Mouse (Mus musculus): Measurements from ENCODE around the gene Prdm13. TPM values are rescaled to one million over a fixed set of nuclear protein-coding genes. Genes with fewer than 3 reads are reported as not detected.
A peak's percentile ranks its signal among the peaks of the same experiment; 100 is the strongest.

Prdm13 gene
- polyA plus RNA-seq (2016; fragmentation: Nextera tagmentation; extraction: Ambion mirVana), result 0.52 TPM in 1 of 2 replicates, not detected in the other

- Histone ChIP-seq H3K36me3 (replicated peaks) (no peaks in the 10 kb centered on the region), H3K27me3 (replicated peaks; ENCODE audit: low read depth, poor library complexity, severe bottlenecking) (peaks cover 100% of the 10 kb centered on the region), H3K9me3 (no peaks in the 10 kb centered on the region), H3K27ac (replicated peaks) (no peak within 1 kb of the TSS), H3K4me1 (peaks cover 13% of the 10 kb centered on the region), H3K4me3 (peak within 1 kb of the TSS; percentile 35)
- under 1% methylated on average over 38 of the region's 38 CpGs for WGBS
- DNase-seq (ENCODE audit: low spot score), result peak; percentile 54
These were observed at the start of gene Prdm13 for GRCm38 (mm10) chr4:21685595-21686091. Gene Prdm13 (minus strand): TSS chr4:21685963.

GRCm38 (mm10) chr4:21727615-21728165 lies 41.9 kb upstream of the Prdm13 start, which contains the start of gene Ccnc:
Gene Ccnc (plus strand): TSS chr4:21727701.
- DNase-seq (ENCODE audit: low spot score), result peak; percentile 94
- Histone ChIP-seq H3K36me3 (replicated peaks) (peaks cover 5% of the 10 kb centered on the region), H3K27ac (replicated peaks) (peak within 1 kb of the TSS; percentile 90), H3K27me3 (replicated peaks; ENCODE audit: low read depth, poor library complexity, severe bottlenecking) (no peaks in the 10 kb centered on the region), H3K9me3 (no peaks in the 10 kb centered on the region), H3K4me1 (peaks cover 10% of the 10 kb centered on the region), H3K4me3 (peak within 1 kb of the TSS; percentile 89)
- under 1% methylated on average over 37 of the region's 37 CpGs for WGBS

- H3K9me3 ChIP-seq, result no peaks in the 10 kb centered on the region
- H3K4me1 ChIP-seq, result peaks cover 10% of the 10 kb centered on the region
- H3K27me3 ChIP-seq (replicated peaks; ENCODE audit: low read depth, poor library complexity, severe bottlenecking), result no peaks in the 10 kb centered on the region
- peak overlapping the region; percentile 90 for H3K27ac ChIP-seq (replicated peaks)
- WGBS, result 2% methylated on average over 22 of the region's 22 CpGs
- peak; percentile 38 for DNase-seq (ENCODE audit: low spot score)
- H3K36me3 ChIP-seq (replicated peaks), result peaks cover 3% of the 10 kb centered on the region
- H3K4me3 ChIP-seq, result peak overlapping the region; percentile 89
These were observed 41.3 kb upstream of the Prdm13 start for GRCm38 (mm10) chr4:21726912-21727614.

DNA sequence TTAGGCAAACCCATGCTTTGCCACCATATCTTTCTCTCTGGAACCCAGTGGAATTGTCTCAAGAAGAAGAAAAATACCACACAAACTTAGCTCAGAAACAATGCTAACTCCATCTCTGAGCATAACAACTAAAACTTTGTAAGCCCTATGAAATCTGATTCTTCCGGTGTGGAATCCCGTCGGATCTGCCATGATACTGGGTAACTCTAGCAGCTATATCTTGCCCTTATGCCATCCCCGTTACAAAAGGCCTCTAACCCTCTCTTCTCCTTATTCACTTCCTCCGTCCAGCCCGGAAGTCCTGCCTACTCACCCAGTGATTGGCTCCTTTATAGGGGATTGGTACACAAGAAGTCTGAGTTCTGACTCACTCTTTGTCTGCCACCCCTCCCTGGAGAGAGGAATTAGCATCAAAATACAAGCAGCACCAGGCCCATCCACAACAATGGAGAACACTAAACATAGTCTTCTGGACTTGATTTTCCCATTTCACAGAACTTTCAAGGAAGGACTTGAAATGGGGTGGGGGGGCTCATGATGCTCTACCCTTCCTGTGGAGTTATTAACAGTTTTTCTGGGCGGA lies 37.1 kb upstream of the Prdm13 start:
- no peaks in the 10 kb centered on the region for H3K36me3 ChIP-seq (replicated peaks)
- H3K4me1 ChIP-seq, result no peaks in the 10 kb centered on the region
- 46% methylated on average over 7 of the region's 7 CpGs for WGBS
- H3K27ac ChIP-seq (replicated peaks), result no peak overlapping the region
- no peak overlapping the region for H3K4me3 ChIP-seq
- DNase-seq (ENCODE audit: low spot score), result no peak
- H3K9me3 ChIP-seq, result no peaks in the 10 kb centered on the region
- H3K27me3 ChIP-seq (replicated peaks; ENCODE audit: low read depth, poor library complexity, severe bottlenecking), result no peaks in the 10 kb centered on the region; the same call in 1 of the 2 replicates

DNA sequence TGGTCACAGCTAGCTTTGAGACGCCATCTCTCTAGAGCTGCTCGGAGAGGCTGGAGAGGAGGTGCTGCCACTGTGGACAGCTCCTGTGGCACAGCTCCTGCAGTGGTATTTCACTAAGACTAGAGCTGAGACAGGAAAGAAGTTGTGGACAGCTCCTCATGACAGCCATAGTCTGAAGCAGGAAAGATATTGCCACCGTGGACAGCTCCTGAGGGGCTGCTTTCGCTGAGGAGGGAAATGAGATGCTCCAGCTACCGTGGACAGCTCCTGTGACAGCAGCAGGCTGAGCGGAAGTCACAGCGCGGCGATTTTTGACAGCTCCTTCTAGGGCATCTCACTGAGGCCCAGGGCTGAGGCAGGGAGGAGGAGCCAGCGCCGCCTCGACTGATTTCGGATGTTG lies 26.4 kb upstream of the Prdm13 start:
- 7% methylated on average over 13 of the region's 13 CpGs for WGBS
- H3K27me3 ChIP-seq (replicated peaks; ENCODE audit: low read depth, poor library complexity, severe bottlenecking), result no peaks in the 10 kb centered on the region
- peak overlapping the region; percentile 13; the same call in 1 of the 2 replicates for H3K4me3 ChIP-seq
- no peaks in the 10 kb centered on the region for H3K36me3 ChIP-seq (replicated peaks)
- H3K27ac ChIP-seq (replicated peaks), result no peak overlapping the region
- no peaks in the 10 kb centered on the region for H3K4me1 ChIP-seq
- no peaks in the 10 kb centered on the region for H3K9me3 ChIP-seq
- peak; percentile 91 for DNase-seq (ENCODE audit: low spot score)

- H3K27me3 ChIP-seq (replicated peaks; ENCODE audit: low read depth, poor library complexity, severe bottlenecking), result no peaks in the 10 kb centered on the region
- H3K4me3 ChIP-seq, result no peak overlapping the region
- no peak overlapping the region for H3K27ac ChIP-seq (replicated peaks)
- no peaks in the 10 kb centered on the region for H3K36me3 ChIP-seq (replicated peaks)
- 62% methylated on average over 1 of the region's 1 CpGs for WGBS
- DNase-seq (ENCODE audit: low spot score), result no peak
- H3K4me1 ChIP-seq, result no peaks in the 10 kb centered on the region
- no peaks in the 10 kb centered on the region for H3K9me3 ChIP-seq
These were observed 19.3 kb upstream of the Prdm13 start for GRCm38 (mm10) chr4:21705046-21705445.

DNA sequence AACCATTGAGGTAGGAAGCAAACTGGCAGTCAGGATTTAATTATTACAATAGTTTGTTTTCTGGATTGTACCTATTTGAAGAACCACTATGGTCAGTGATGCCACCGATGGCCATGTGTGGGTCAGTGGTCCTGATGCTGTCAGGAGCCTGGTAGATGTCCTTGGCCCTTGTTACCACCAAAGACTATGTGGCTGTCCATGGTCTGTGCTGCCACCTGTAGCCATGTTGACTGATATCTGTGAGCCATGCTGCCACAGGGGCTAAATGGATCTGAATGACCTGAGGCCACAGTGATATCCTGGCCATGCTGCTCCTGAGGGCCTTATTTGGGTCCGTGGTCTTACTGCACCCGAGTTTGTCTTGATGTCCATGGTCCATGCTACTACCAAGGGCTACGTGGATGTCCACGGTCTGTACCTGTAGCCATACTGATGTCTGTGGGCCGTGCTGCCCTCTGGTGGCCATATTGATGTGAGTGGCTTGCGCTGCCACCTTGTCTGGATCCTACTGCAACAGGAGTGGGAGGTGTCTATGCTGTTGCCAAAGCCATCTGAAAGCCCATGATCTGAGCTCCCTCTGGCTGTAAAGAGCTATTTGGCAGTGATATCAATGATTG lies 10.0 kb upstream of the Prdm13 start:
- H3K4me1 ChIP-seq, result no peaks in the 10 kb centered on the region
- no peaks in the 10 kb centered on the region for H3K9me3 ChIP-seq
- peaks cover 41% of the 10 kb centered on the region for H3K27me3 ChIP-seq (replicated peaks; ENCODE audit: low read depth, poor library complexity, severe bottlenecking)
- DNase-seq (ENCODE audit: low spot score), result peak; percentile 55
- 40% methylated on average over 7 of the region's 7 CpGs for WGBS
- no peak overlapping the region for H3K27ac ChIP-seq (replicated peaks)
- H3K36me3 ChIP-seq (replicated peaks), result no peaks in the 10 kb centered on the region
- H3K4me3 ChIP-seq, result no peak overlapping the region

- H3K27me3 ChIP-seq (replicated peaks; ENCODE audit: low read depth, poor library complexity, severe bottlenecking), result peaks cover 95% of the 10 kb centered on the region
- no peaks in the 10 kb centered on the region for H3K9me3 ChIP-seq
- no peaks in the 10 kb centered on the region for H3K36me3 ChIP-seq (replicated peaks)
- peak; percentile 17 for DNase-seq (ENCODE audit: low spot score)
- WGBS, result 10% methylated on average over 7 of the region's 7 CpGs
- H3K27ac ChIP-seq (replicated peaks), result no peak overlapping the region
- H3K4me3 ChIP-seq, result no peak overlapping the region
- peaks cover 13% of the 10 kb centered on the region for H3K4me1 ChIP-seq
These were observed 4.5 kb upstream of the Prdm13 start for GRCm38 (mm10) chr4:21690221-21690620.

GRCm38 (mm10) chr4:21689492-21689941 lies 3.8 kb upstream of the Prdm13 start:
- peak; percentile 46 for DNase-seq (ENCODE audit: low spot score)
- H3K4me3 ChIP-seq, result no peak overlapping the region
- no peaks in the 10 kb centered on the region for H3K9me3 ChIP-seq
- no peaks in the 10 kb centered on the region for H3K36me3 ChIP-seq (replicated peaks)
- H3K27ac ChIP-seq (replicated peaks), result no peak overlapping the region
- peaks cover 95% of the 10 kb centered on the region for H3K27me3 ChIP-seq (replicated peaks; ENCODE audit: low read depth, poor library complexity, severe bottlenecking)
- peaks cover 13% of the 10 kb centered on the region for H3K4me1 ChIP-seq
- under 1% methylated on average over 18 of the region's 18 CpGs for WGBS

- H3K27me3 ChIP-seq (replicated peaks; ENCODE audit: low read depth, poor library complexity, severe bottlenecking), result peaks cover 100% of the 10 kb centered on the region
- no peaks in the 10 kb centered on the region for H3K36me3 ChIP-seq (replicated peaks)
- H3K4me3 ChIP-seq, result peak overlapping the region; percentile 59
- DNase-seq (ENCODE audit: low spot score), result peak; percentile 73
- peaks cover 13% of the 10 kb centered on the region for H3K4me1 ChIP-seq
- under 1% methylated on average over 63 of the region's 64 CpGs for WGBS
- no peaks in the 10 kb centered on the region for H3K9me3 ChIP-seq
- peak overlapping the region; percentile 54 for H3K27ac ChIP-seq (replicated peaks)
These were observed 3.0 kb upstream of the Prdm13 start for GRCm38 (mm10) chr4:21688703-21689200.

GRCm38 (mm10) chr4:21687783-21688702 lies 2.3 kb upstream of the Prdm13 start:
- Histone ChIP-seq H3K4me3 (peak overlapping the region; percentile 59), H3K27me3 (replicated peaks; ENCODE audit: low read depth, poor library complexity, severe bottlenecking) (peaks cover 100% of the 10 kb centered on the region), H3K4me1 (peaks cover 13% of the 10 kb centered on the region), H3K27ac (replicated peaks) (peak overlapping the region; percentile 54), H3K36me3 (replicated peaks) (no peaks in the 10 kb centered on the region), H3K9me3 (no peaks in the 10 kb centered on the region)
- peak; percentile 74 for DNase-seq (ENCODE audit: low spot score)
- 2% methylated on average over 51 of the region's 51 CpGs for WGBS
